Mouse (Mus musculus) olfactory bulb, adult 2 months (tissue): ENCODE results near the gene Ip6k3.

Experiments used
- CTCF ChIP-seq: fragments of 200-500 bp; IDR thresholded peaks from 2 replicates; pipeline ENCODE4 v1.5.1; 2012; ENCODE audit warnings: low read depth, mild to moderate bottlenecking, low read length, moderate library complexity; ENCODE audit not compliant: insufficient read depth
- POLR2A ChIP-seq: fragments of 200-500 bp; IDR thresholded peaks from 2 replicates; pipeline ENCODE4 v1.6.1; 2012; ENCODE audit warnings: mild to moderate bottlenecking, low read depth, low read length, moderate library complexity; ENCODE audit not compliant: insufficient read depth

GRCm38 (mm10) chr17:27119954-27120353 is 47.6 kb downstream of the Ip6k3 start:
- TF ChIP-seq POLR2A (no peak), CTCF (no peak)
